Mouse (Mus musculus) G1E (cell line): ENCODE results near the gene Dennd1a.

Experiments used
- CTCF ChIP-seq: IDR thresholded peaks from 2 replicates; pipeline ENCODE4 v1.5.1; 2012; ENCODE audit warnings: low read depth, low read length, inconsistent platforms, mixed read lengths
- TAL1 ChIP-seq: conservative IDR thresholded peaks from 2 replicates; pipeline ENCODE4 v1.6.1; 2012; ENCODE audit warnings: low read depth, low read length, inconsistent platforms, mixed read lengths

GRCm38 (mm10) chr2:37767080-37767547 lies 520.1 kb downstream of the Dennd1a start:
- TF ChIP-seq CTCF (no peak), TAL1 (no peak)
